Mouse (Mus musculus) ovary, postnatal 36 days (tissue): ENCODE results near the gene Abtb2.
A peak's percentile ranks its signal among the peaks of the same experiment; 100 is the strongest.
"Not testable (repeated sequence)": the region's sequence is repeated elsewhere in the genome, so short reads cannot be mapped to it uniquely, and the experiment has no call there.

Source experiments
- DNase-seq: peaks from one replicate; pipeline ENCODE4 v3.0.0; 2022; ENCODE audit warnings: low spot score, mixed read lengths

The Abtb2 gene

GRCm38 (mm10) chr2:103565732-103566422 is at the start of gene Abtb2:
Abtb2 (plus strand) TSS chr2:103566310.
- peak; percentile 92 for DNase-seq

DNA sequence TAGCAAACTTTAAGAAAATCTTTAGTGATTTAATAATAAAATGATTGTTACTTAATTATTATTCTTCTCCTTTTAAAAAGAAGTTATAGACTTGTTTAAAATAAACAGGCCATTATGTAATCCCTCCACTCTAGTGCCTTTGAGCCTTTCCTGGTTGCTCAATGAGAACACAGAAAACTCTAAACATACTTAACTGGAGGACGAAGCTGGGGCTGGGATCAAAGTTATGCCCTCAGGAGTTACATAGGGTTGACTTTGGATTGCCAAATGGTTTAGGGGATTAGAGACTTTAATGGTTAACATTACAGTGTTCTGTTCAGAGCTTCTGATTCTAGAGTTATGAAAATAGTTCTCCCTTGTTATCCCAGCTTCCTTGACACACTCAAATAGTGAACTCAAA is 49.6 kb upstream of the Abtb2 start:
- DNase-seq = no peak

- no peak for DNase-seq
These were observed 40.5 kb upstream of the Abtb2 start for GRCm38 (mm10) chr2:103525596-103525995.

GRCm38 (mm10) chr2:103547132-103547531 is 19.0 kb upstream of the Abtb2 start:
- DNase-seq = peak; percentile 60

DNA sequence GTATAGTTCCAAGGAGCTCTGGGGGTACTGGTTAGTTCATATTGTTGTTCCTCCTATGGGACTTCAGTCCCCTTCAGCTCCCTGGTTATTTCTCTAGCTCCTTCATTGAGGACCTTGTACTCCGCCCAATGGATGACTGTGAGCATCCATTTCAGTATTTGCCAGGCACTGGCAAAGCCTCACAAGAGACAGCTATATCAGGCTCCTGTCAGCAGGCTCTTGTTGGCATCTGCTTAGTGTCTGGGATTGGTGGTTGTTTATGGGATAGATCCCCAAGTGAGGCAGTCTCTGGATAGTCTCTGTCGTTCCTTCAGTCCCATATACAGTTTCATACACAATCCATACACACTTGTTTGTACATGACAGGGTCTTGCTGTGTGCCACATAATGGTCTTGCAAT is 15.8 kb upstream of the Abtb2 start:
- not testable (repeated sequence) for DNase-seq

- DNase-seq = no peak
These were observed 12.1 kb upstream of the Abtb2 start for GRCm38 (mm10) chr2:103554041-103554440.

- DNase-seq = no peak
These were observed 9.8 kb upstream of the Abtb2 start for GRCm38 (mm10) chr2:103556125-103556877.

DNA sequence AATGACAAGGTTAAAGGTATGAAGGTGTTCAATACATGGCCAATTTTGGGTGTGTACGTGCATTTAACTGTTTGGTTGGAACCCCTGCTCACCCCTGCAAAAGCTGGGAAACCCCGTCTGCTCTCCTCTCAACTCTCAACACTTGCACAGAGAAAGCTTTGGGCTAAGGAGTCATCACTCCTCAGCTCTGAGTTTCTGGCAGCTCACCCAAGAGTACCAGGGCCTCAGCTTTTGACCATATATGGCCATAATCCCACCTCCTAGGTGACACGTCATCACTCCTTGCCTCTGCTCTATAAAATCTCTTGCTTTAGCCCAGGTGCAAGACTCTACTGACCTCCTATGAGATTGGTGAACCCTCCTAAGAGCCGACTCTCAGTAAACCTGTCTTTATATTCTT is 5.2 kb upstream of the Abtb2 start:
- DNase-seq = no peak

GRCm38 (mm10) chr2:103564427-103565023 is 1.6 kb upstream of the Abtb2 start:
- no peak for DNase-seq

- DNase-seq = no peak
These were observed 929 bp upstream of the Abtb2 start for GRCm38 (mm10) chr2:103565171-103565591.

DNA sequence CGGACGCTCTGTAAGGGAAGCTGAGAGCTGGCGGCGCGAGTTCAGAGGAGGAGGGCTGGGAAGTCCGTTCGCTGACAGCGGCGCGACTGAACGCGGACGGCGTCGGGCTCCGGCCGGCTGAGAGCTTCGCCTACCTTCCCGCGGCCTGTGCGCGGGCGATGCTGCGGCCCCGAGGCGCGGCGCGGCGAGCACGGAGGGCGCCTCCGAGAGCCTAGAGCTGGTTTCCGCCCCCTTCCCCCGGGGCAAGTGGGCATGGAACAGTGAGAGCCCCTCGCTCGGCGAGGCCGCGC is 258 bp downstream of the Abtb2 start:
- DNase-seq = no peak

DNA sequence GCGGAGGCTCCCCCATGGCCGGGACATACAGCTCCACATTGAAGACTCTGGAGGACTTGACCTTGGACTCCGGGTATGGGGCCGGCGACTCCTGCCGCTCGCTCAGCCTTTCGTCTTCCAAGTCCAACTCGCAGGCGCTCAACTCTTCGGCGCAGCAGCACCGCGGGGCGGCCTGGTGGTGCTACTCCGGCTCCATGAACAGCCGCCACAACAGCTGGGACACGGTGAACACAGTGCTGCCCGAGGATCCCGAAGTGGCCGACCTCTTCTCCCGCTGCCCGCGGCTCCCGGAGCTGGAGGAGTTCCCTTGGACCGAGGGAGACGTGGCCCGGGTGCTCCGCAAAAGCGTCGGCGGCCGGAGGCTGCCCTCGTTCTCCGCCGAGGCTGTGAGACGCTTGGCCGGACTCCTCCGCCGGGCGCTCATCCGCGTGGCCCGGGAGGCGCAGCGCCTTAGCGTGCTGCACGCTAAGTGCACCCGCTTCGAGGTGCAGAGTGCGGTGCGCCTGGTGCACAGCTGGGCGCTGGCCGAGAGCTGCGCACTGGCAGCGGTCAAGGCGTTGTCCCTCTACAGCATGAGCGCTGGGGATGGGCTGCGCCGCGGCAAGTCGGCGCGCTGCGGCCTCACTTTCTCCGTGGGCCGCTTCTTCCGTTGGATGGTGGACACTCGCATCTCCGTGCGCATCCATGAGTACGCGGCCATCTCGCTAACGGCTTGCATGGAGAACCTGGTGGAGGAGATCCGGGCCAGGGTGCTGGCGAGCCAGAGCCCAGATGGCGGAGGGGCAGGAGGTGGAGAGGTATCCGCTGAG is 807 bp downstream of the Abtb2 start:
- DNase-seq = peak; percentile 68

- no peak for DNase-seq
These were observed 2.1 kb downstream of the Abtb2 start for GRCm38 (mm10) chr2:103568161-103568560.

DNA sequence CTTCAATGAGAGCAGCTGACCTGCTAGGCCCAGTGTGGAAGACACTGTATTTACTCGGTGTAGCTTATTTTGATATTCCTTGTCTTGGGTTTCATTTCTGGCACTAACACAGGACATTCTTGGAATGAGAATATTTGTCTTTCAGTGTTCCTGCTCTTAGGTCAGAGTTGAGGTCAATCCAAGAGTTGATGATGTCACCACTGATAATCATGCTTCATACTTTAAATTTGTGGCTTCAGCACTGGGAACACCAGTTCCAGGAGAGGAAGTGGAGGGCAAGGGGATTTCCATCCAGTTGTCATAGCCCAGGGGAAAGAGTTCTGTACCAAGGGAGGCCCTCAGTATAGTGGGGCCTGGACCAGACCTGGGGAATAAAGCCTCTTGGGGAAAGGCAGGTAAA is 3.6 kb downstream of the Abtb2 start:
- DNase-seq = no peak

DNA sequence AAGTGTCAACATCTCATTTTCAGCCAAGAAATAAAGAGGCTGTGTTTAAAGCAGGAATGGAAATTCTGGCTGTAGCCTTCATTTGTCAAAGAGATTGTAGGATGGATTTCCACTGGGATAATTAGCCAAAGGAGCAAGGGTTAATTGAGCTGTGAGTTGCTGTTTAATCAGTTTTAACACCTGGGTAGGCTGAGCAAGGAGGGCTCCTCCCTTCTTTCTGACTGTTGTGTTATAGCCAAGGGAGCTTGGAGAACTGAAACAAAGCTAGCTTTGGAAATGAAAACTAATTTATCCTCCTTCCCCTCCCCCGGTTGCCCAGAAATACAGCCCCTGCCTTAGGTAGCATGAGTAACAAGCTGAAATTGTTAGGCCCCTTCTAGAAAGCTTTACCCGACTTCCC is 6.2 kb downstream of the Abtb2 start:
- DNase-seq = no peak

GRCm38 (mm10) chr2:103576371-103576770 is 10.3 kb downstream of the Abtb2 start:
- DNase-seq = no peak

GRCm38 (mm10) chr2:103577752-103578662 is 11.9 kb downstream of the Abtb2 start:
- DNase-seq = no peak

DNA sequence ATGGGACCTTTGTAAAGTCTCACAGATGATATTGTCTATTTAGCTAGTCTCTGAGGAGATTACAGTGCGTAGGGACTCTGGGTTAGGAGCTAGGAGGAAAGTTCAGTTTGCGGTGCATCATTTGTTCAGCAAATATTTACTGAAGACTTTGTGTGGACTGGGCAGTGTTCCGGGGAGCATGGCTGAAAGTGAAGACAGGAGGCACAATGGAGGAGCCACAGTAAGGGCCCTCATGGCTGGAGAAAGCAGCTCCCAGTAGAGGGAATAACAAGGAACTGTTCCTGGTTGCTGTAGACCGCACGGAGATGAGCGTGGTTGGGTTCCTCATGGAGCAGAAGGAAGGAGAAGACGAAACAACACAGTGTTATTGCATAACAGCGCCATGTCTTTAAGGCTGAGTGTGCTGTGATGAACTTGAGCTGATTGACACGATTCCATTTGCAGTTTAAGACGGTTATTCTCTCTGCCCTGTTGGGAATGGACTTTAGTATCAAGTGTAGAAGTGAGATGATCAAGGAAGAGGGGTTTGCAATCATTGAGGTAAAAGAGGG is 12.6 kb downstream of the Abtb2 start:
- DNase-seq = no peak

DNA sequence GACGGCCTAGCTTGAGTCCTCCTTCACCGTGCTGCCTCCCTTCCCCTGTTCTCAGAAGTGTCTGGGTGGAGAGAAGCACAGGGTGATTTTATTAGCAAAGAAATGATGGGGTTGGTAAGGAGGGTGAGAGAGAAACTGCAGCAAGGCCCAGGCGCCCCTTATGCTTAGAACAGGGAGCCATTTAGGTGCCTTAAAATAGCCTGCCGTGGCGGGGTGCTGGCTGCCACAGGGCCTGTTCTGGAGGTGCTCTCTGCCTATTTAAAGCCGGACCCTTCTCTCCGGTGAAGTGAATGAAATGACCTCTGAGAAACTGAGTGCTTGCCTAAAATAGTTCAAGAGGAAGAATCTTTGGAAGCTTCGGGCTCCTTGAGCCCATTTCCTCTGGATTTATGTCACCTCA is 14.6 kb downstream of the Abtb2 start:
- DNase-seq = no peak

GRCm38 (mm10) chr2:103581369-103581897 is 15.3 kb downstream of the Abtb2 start:
- no peak for DNase-seq

DNA sequence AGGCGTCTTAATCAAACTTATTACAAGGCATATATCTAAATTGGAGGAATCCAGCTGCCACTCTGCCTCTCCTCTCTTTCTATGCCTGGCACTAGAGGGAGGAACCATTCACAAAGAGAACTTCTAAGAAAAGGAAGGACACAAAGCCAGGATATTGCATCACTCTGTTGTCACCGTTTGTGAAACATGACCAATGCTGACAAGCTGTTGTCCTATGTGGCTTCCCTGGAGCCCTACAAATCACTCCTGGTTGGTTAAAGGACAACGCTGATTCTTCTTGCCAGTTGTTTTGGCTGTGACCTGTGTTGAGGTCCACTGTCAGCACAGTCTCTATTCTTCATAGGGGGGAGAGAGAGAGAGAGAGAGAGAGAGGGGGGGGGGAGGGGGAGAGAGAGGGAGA is 17.2 kb downstream of the Abtb2 start:
- no peak for DNase-seq
